Mouse (Mus musculus) adrenal gland, postnatal 25 days (tissue): ENCODE data around the gene Lin28b. TPM values are rescaled to one million over a fixed set of nuclear protein-coding genes. Genes with fewer than 3 reads are reported as not detected.

ENCODE experiments used
- total RNA-seq: library from RNA; stranded (reverse); gene quantifications from 2 replicates; pipeline ENCODE4 v1.2.3, GENCODE M21; 2021

Lin28b gene
- total RNA-seq, 1 experiment from 2014 or later: 0.15 TPM

Other genes starting within 250 kb of the Lin28b start
- 0.52 TPM in 1 of 2 replicates, not detected in the other for gene Bves, start 150.6 kb downstream of the Lin28b start, total RNA-seq
- gene Hace1, start 91.4 kb upstream of the Lin28b start, total RNA-seq: 9.0 and 11.7 TPM in 2 replicates